Mouse (Mus musculus) hindbrain, embryonic 15.5 days (tissue): ENCODE results near the gene Rin2. TPM values are rescaled to one million over a fixed set of nuclear protein-coding genes. Genes with fewer than 3 reads are reported as not detected.

Experiments used
- ATAC-seq: fragments of 200-750 bp; cut with Nextera tagmentation; 2 replicates; pipeline ENCODE4 v1.8.0; 2017; ENCODE audit warnings: low read depth, moderate number of reproducible peaks, moderate TSS enrichment; ENCODE audit not compliant: low FRiP score
- H3K27ac ChIP-seq: fragments of 300-500 bp; sonication (generic); replicated peaks from 2 replicates; pipeline ENCODE4 v1.5.1; 2015; ENCODE audit warnings: mild to moderate bottlenecking, inconsistent platforms
- H3K27me3 ChIP-seq: fragments of 300-500 bp; sonication (generic); 2 replicates; pipeline ENCODE4 v1.6.1; 2015; ENCODE audit warnings: control low read depth, inconsistent platforms
- H3K36me3 ChIP-seq: fragments of 300-500 bp; sonication (generic); 2 replicates; pipeline ENCODE4 v1.6.1; 2015; ENCODE audit warnings: control low read depth, inconsistent platforms
- H3K4me1 ChIP-seq: fragments of 300-500 bp; sonication (generic); replicated peaks from 2 replicates; pipeline ENCODE4 v1.6.1; 2015; ENCODE audit warnings: control low read depth, inconsistent platforms
- H3K4me2 ChIP-seq: fragments of 300-500 bp; sonication (generic); 2 replicates; pipeline ENCODE4 v1.6.1; 2015; ENCODE audit warnings: moderate library complexity, mild to moderate bottlenecking, inconsistent platforms
- H3K4me3 ChIP-seq: fragments of 300-500 bp; sonication (generic); 2 replicates; pipeline ENCODE4 v1.5.1; 2015; ENCODE audit warnings: mild to moderate bottlenecking, inconsistent platforms
- H3K9ac ChIP-seq: fragments of 300-500 bp; sonication (generic); 2 replicates; pipeline ENCODE4 v1.6.1; 2015; ENCODE audit warnings: inconsistent platforms
- H3K9me3 ChIP-seq: fragments of 300-500 bp; sonication (generic); 2 replicates; pipeline ENCODE4 v1.6.1; 2016; ENCODE audit warnings: control low read depth, inconsistent platforms
- WGBS: fragments of 180-500 bp; shearing (Covaris S2); methylation state at CpG from one replicate; pipeline ENCODE4 v1.1.7; 2015; 5-methylcytosine and 5-hydroxymethylcytosine counted together
- polyA plus RNA-seq: library from polyadenylated mRNA; unstranded; fragments of >200 nt; fragmentation: Nextera tagmentation; extraction: Ambion mirVana; gene quantifications from 2 replicates; pipeline ENCODE4 v1.2.1, GENCODE M21; 2015

Gene Rin2
- polyA plus RNA-seq: 15.7 and 16.4 TPM in 2 replicates

- peak within 1 kb of the TSS; percentile 88 for H3K4me2 ChIP-seq
- peak within 1 kb of the TSS; percentile 69 for H3K9ac ChIP-seq
- H3K4me1 ChIP-seq: peaks cover 24% of the 10 kb centered on the region
- H3K27me3 ChIP-seq: no peaks in the 10 kb centered on the region
- H3K9me3 ChIP-seq: no peaks in the 10 kb centered on the region
- H3K4me3 ChIP-seq: peak within 1 kb of the TSS; percentile 67
- WGBS: under 1% methylated on average over 33 of the region's 33 CpGs
- no peaks in the 10 kb centered on the region for H3K36me3 ChIP-seq
- H3K27ac ChIP-seq: peak within 1 kb of the TSS; percentile 66
- peak; percentile 78 for ATAC-seq
Measured at GRCm38 (mm10) chr2:145675142-145675755, at the start of gene Rin2. Rin2 (plus strand) TSS chr2:145675215.

- Histone ChIP-seq H3K9me3 (no peaks in the 10 kb centered on the region), H3K4me3 (no peak overlapping the region), H3K27me3 (no peaks in the 10 kb centered on the region), H3K27ac (peak overlapping the region; percentile 48), H3K36me3 (no peaks in the 10 kb centered on the region), H3K9ac (no peak overlapping the region), H3K4me1 (peaks cover 6% of the 10 kb centered on the region; the same call in 1 of the 2 replicates), H3K4me2 (no peak overlapping the region)
- 51% methylated on average over 6 of the region's 6 CpGs for whole genome bisulfite sequencing
- 0 out of 2 replicates have a peak, but pooled peaks have one; percentile 27 for ATAC-seq
Measured at GRCm38 (mm10) chr2:145631123-145631798, 43.8 kb upstream of the Rin2 start.

- ATAC-seq: no peak; the same call in 1 of the 2 replicates
- peaks cover 6% of the 10 kb centered on the region; the same call in 1 of the 2 replicates for H3K4me1 ChIP-seq
- no peak overlapping the region for H3K4me2 ChIP-seq
- WGBS: 43% methylated on average over 4 of the region's 4 CpGs
- H3K9me3 ChIP-seq: no peaks in the 10 kb centered on the region
- no peak overlapping the region for H3K4me3 ChIP-seq
- no peaks in the 10 kb centered on the region for H3K36me3 ChIP-seq
- H3K27ac ChIP-seq: peak overlapping the region; percentile 48
- no peak overlapping the region for H3K9ac ChIP-seq
- H3K27me3 ChIP-seq: no peaks in the 10 kb centered on the region
Measured at GRCm38 (mm10) chr2:145631799-145632174, 43.2 kb upstream of the Rin2 start.

GRCm38 (mm10) chr2:145633811-145634210 lies 41.2 kb upstream of the Rin2 start:
- Histone ChIP-seq H3K27me3 (no peaks in the 10 kb centered on the region), H3K4me3 (no peak overlapping the region), H3K4me2 (no peak overlapping the region), H3K9ac (no peak overlapping the region), H3K4me1 (peaks cover 6% of the 10 kb centered on the region; the same call in 1 of the 2 replicates), H3K36me3 (no peaks in the 10 kb centered on the region), H3K9me3 (no peaks in the 10 kb centered on the region), H3K27ac (no peak overlapping the region)
- WGBS: 67% methylated on average over 5 of the region's 5 CpGs
- no peak for ATAC-seq

GRCm38 (mm10) chr2:145640255-145640984 lies 34.6 kb upstream of the Rin2 start:
- Histone ChIP-seq H3K9ac (no peak overlapping the region), H3K4me2 (no peak overlapping the region), H3K4me1 (no peaks in the 10 kb centered on the region), H3K27me3 (no peaks in the 10 kb centered on the region), H3K27ac (no peak overlapping the region), H3K9me3 (no peaks in the 10 kb centered on the region), H3K36me3 (no peaks in the 10 kb centered on the region), H3K4me3 (no peak overlapping the region)
- ATAC-seq: no peak
- WGBS: 85% methylated on average over 21 of the region's 21 CpGs

GRCm38 (mm10) chr2:145655373-145655960 lies 19.5 kb upstream of the Rin2 start:
- no peak overlapping the region for H3K4me3 ChIP-seq
- H3K9me3 ChIP-seq: no peaks in the 10 kb centered on the region
- no peaks in the 10 kb centered on the region for H3K27me3 ChIP-seq
- H3K4me1 ChIP-seq: no peaks in the 10 kb centered on the region
- H3K27ac ChIP-seq: no peak overlapping the region
- no peak overlapping the region for H3K4me2 ChIP-seq
- no peak overlapping the region for H3K9ac ChIP-seq
- 39% methylated on average over 12 of the region's 12 CpGs for WGBS
- no peaks in the 10 kb centered on the region for H3K36me3 ChIP-seq
- no peak for ATAC-seq

GRCm38 (mm10) chr2:145656121-145656520 lies 18.9 kb upstream of the Rin2 start:
- no peaks in the 10 kb centered on the region for H3K27me3 ChIP-seq
- no peak overlapping the region for H3K4me3 ChIP-seq
- ATAC-seq: no peak
- H3K4me2 ChIP-seq: no peak overlapping the region
- no peaks in the 10 kb centered on the region for H3K9me3 ChIP-seq
- 49% methylated on average over 3 of the region's 3 CpGs for WGBS
- H3K36me3 ChIP-seq: no peaks in the 10 kb centered on the region
- no peak overlapping the region for H3K27ac ChIP-seq
- H3K4me1 ChIP-seq: no peaks in the 10 kb centered on the region
- no peak overlapping the region for H3K9ac ChIP-seq

GRCm38 (mm10) chr2:145656716-145657115 lies 18.3 kb upstream of the Rin2 start:
- no peaks in the 10 kb centered on the region for H3K9me3 ChIP-seq
- WGBS: 71% methylated on average over 1 of the region's 1 CpGs
- no peak overlapping the region for H3K4me3 ChIP-seq
- no peak for ATAC-seq
- H3K36me3 ChIP-seq: no peaks in the 10 kb centered on the region
- no peak overlapping the region for H3K27ac ChIP-seq
- no peaks in the 10 kb centered on the region for H3K27me3 ChIP-seq
- H3K4me1 ChIP-seq: no peaks in the 10 kb centered on the region
- H3K9ac ChIP-seq: no peak overlapping the region
- no peak overlapping the region for H3K4me2 ChIP-seq

GRCm38 (mm10) chr2:145661242-145661641 lies 13.8 kb upstream of the Rin2 start:
- H3K27me3 ChIP-seq: no peaks in the 10 kb centered on the region
- WGBS: 77% methylated on average over 7 of the region's 7 CpGs
- no peak overlapping the region for H3K9ac ChIP-seq
- ATAC-seq: no peak
- H3K36me3 ChIP-seq: no peaks in the 10 kb centered on the region
- H3K4me3 ChIP-seq: no peak overlapping the region
- H3K4me1 ChIP-seq: no peaks in the 10 kb centered on the region
- H3K4me2 ChIP-seq: no peak overlapping the region
- H3K9me3 ChIP-seq: no peaks in the 10 kb centered on the region
- no peak overlapping the region for H3K27ac ChIP-seq

GRCm38 (mm10) chr2:145663899-145664298 lies 11.1 kb upstream of the Rin2 start:
- Histone ChIP-seq H3K4me3 (no peak overlapping the region), H3K4me1 (no peaks in the 10 kb centered on the region), H3K36me3 (no peaks in the 10 kb centered on the region), H3K27me3 (no peaks in the 10 kb centered on the region), H3K9ac (no peak overlapping the region), H3K27ac (no peak overlapping the region), H3K9me3 (no peaks in the 10 kb centered on the region), H3K4me2 (no peak overlapping the region)
- no peak for ATAC-seq
- WGBS: 90% methylated on average over 7 of the region's 7 CpGs

- no peaks in the 10 kb centered on the region for H3K27me3 ChIP-seq
- no peak for ATAC-seq
- 76% methylated on average over 2 of the region's 2 CpGs for WGBS
- no peaks in the 10 kb centered on the region for H3K9me3 ChIP-seq
- no peaks in the 10 kb centered on the region for H3K4me1 ChIP-seq
- no peak overlapping the region for H3K9ac ChIP-seq
- H3K4me3 ChIP-seq: no peak overlapping the region
- no peak overlapping the region for H3K27ac ChIP-seq
- H3K4me2 ChIP-seq: no peak overlapping the region
- no peaks in the 10 kb centered on the region for H3K36me3 ChIP-seq
Measured at GRCm38 (mm10) chr2:145664311-145664710, 10.7 kb upstream of the Rin2 start.

- H3K4me3 ChIP-seq: no peak overlapping the region
- H3K27ac ChIP-seq: no peak overlapping the region
- H3K4me2 ChIP-seq: no peak overlapping the region
- no peaks in the 10 kb centered on the region for H3K9me3 ChIP-seq
- no peaks in the 10 kb centered on the region for H3K36me3 ChIP-seq
- no peak for ATAC-seq
- no peaks in the 10 kb centered on the region for H3K27me3 ChIP-seq
- H3K9ac ChIP-seq: no peak overlapping the region
- WGBS: 82% methylated on average over 4 of the region's 4 CpGs
- no peaks in the 10 kb centered on the region for H3K4me1 ChIP-seq
Measured at GRCm38 (mm10) chr2:145668135-145668534, 6.9 kb upstream of the Rin2 start.
